Mouse (Mus musculus) fat pad, adult 2 months (tissue): ENCODE data around the gene Dynlt1c.
"Not testable (repeated sequence)": the region's sequence is repeated elsewhere in the genome, so short reads cannot be mapped to it uniquely, and the experiment has no call there.

ENCODE experiments used
- DNase-seq: peaks from one replicate; pipeline ENCODE4 v3.0.0-alpha.2; 2011; ENCODE audit warnings: low read depth, low spot score; ENCODE audit errors: extremely low read depth

Dynlt1c gene

GRCm38 (mm10) chr17:6650904-6651565 is 49.6 kb downstream of the Dynlt1c start:
- not testable (repeated sequence) for DNase-seq

DNA sequence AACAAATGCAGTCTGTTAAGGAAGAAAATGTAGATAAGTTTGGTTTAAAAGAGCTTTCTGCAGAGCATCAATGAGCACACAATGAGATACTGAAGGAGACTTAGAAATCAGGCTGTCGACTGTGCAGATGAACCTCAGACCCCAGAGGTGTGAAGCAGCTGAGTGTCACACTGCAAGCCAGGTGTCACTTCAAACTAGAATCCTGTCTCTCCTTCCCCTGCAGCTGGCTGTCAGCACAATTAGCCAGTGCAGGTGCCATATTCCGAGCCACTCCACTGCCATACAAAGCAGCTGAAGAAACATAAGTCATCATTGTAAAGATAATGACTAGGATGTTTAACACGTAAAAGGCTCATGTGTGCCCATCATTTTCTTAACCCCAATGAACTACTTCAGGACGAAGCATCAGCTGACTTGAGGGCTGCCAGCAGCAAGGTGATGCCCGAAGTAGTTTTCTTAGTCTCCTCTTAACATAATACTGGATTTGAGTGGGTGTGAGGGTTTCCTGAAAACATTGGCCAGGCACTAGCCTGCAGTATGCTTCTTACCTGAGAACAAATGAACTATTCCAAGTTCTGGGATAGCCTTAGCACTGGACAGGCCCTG is 52.0 kb downstream of the Dynlt1c start:
- not testable (repeated sequence) for DNase-seq

DNA sequence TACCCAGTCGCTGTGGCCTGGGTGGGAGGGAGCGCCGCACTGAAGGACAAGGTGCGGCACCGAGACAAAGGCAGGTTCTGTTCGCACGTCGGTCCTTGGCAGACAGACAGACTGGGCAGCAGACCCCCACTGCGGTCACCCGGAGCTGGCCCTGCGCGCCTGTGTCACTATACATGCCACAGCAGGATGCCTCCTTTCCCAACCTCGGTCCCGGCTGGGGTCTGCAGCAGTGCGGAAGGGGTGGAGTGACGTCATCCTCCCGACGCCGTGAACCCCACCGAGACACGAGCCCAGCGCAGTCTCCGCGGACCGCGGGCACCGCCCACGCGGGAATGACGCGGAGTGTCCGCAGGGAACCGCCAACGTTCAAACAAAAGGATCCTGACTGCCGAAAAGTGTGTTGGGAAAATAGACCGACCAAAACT is 53.6 kb downstream of the Dynlt1c start:
- DNase-seq = not testable (repeated sequence)

- not testable (repeated sequence) for DNase-seq
Observed at GRCm38 (mm10) chr17:6655567-6656281, 54.3 kb downstream of the Dynlt1c start, which contains the start of gene Dynlt1f. TSS of gene Dynlt1f (minus strand) at chr17:6655900.

GRCm38 (mm10) chr17:6656471-6656870 is 55.0 kb downstream of the Dynlt1c start:
- DNase-seq = not testable (repeated sequence)

- DNase-seq = not testable (repeated sequence)
Observed at GRCm38 (mm10) chr17:6658801-6659200, 57.3 kb downstream of the Dynlt1c start, which contains the start of gene Sytl3. TSS of gene Sytl3 (plus strand) at chr17:6659093.
